Mouse (Mus musculus): ENCODE data around the gene Zbed3.
A peak's percentile ranks its signal among the peaks of the same experiment; 100 is the strongest.

DNA sequence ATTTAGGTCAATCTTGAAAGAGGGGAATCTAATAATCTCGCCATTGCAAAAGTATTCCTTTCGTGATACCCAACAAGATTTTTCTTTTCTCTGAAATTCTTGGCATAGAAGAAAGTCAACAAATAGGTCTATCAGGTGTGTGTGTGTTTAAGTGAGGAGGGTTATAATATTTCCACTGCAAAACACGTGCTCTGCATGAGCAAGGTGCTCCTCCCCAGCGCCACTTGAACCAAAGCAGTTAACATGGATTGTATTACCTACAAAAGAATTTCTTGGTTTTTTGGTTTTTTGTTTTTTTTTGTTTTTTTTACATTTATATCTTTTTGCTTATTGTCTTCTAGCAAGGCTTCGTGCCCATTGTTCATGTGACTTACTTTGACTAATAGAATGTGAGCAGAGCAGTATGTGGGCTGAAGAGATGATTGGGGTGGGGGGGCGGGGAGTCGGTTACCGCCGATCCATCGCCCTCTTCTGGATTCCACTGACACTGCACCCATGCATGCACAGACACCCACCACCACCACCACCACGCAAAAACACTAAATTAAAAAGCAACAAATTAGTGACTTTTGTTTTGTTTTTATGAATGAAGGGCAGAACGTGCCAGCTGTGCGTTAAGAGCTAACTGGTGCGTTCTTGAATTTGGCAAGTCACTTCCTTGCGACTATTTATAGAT is 676 bp downstream of the Zbed3 start:
- peak; percentile 45 for TF ChIP-seq CTCF (IDR thresholded peaks at IDR 0.05; ENCODE audit: low read depth, low read length)
- TF ChIP-seq POLR2A (IDR thresholded peaks at IDR 0.05; ENCODE audit: insufficient read depth, low read length), result no peak
- no peak for TF ChIP-seq EP300 (IDR thresholded peaks at IDR 0.05; ENCODE audit: insufficient read depth, low read depth, low read length)
